Mouse (Mus musculus) ES-E14 (cell line): ENCODE measurements around the gene Rsbn1l. TPM values are rescaled to one million over a fixed set of nuclear protein-coding genes. Genes with fewer than 3 reads are reported as not detected.

Experiments used
- DNase-seq: peaks from one replicate; pipeline ENCODE4 v3.0.0-alpha.2; 2013; ENCODE audit warnings: low read depth, low spot score
- H3K27ac ChIP-seq: 2 replicates; pipeline ENCODE4 v1.5.1; 2012; ENCODE audit warnings: low read depth, mild to moderate bottlenecking, low read length, moderate library complexity, mixed read lengths; ENCODE audit not compliant: poor library complexity, insufficient read depth, severe bottlenecking
- H3K36me3 ChIP-seq: 2 replicates; pipeline ENCODE4 v1.6.1; 2012; ENCODE audit warnings: mild to moderate bottlenecking, low read length, moderate library complexity, mixed read lengths; ENCODE audit not compliant: control insufficient read depth, poor library complexity, insufficient read depth, severe bottlenecking
- H3K4me1 ChIP-seq, 2 experiments: fragments of 150-350 bp in 1 of 2; sonication (generic) in 1 of 2; 2 replicates each; pipeline ENCODE4 v1.6.1; 2012; ENCODE audit warnings: low read length in 2 of 2, mild to moderate bottlenecking in 1 of 2, mixed read lengths in 1 of 2; ENCODE audit not compliant: control insufficient read depth in 2 of 2, insufficient read depth in 2 of 2, poor library complexity in 1 of 2
- H3K4me3 ChIP-seq, 2 experiments: fragments of 150-350 bp in 1 of 2; sonication (generic) in 1 of 2; 2 replicates each; pipeline ENCODE4 v1.5.1; 2012; ENCODE audit warnings: low read length in 2 of 2, low read depth in 1 of 2, mild to moderate bottlenecking in 1 of 2, mixed read lengths in 1 of 2; ENCODE audit not compliant: insufficient read depth in 1 of 2, poor library complexity in 1 of 2, severe bottlenecking in 1 of 2
- H3K9ac ChIP-seq: 2 replicates; pipeline ENCODE4 v1.6.1; 2012; ENCODE audit warnings: low read depth, mild to moderate bottlenecking, low read length, mixed read lengths; ENCODE audit not compliant: poor library complexity, insufficient read depth, severe bottlenecking
- H3K9me3 ChIP-seq: fragments of 150-350 bp; sonication (generic); 2 replicates; pipeline ENCODE4 v1.6.1; 2012; ENCODE audit warnings: low read depth, mild to moderate bottlenecking, low read length; ENCODE audit not compliant: control insufficient read depth, insufficient read depth
- CHD2 ChIP-seq: IDR thresholded peaks from 2 replicates; pipeline ENCODE4 v1.6.1; 2014; ENCODE audit warnings: mild to moderate bottlenecking, low read depth, low read length, inconsistent platforms
- HCFC1 ChIP-seq: IDR thresholded peaks from 2 replicates; pipeline ENCODE4 v1.6.1; 2012; ENCODE audit warnings: low read length, inconsistent platforms, borderline replicate concordance; ENCODE audit not compliant: insufficient read depth
- MAFK ChIP-seq: IDR thresholded peaks from 2 replicates; pipeline ENCODE4 v1.6.1; 2014; ENCODE audit warnings: mild to moderate bottlenecking, low read depth, low read length, inconsistent platforms; ENCODE audit not compliant: insufficient read depth
- ZC3H11A ChIP-seq: IDR thresholded peaks from 2 replicates; pipeline ENCODE4 v1.6.1; 2012; ENCODE audit warnings: low read depth, mild to moderate bottlenecking, inconsistent platforms, low read length, borderline replicate concordance
- ZNF384 ChIP-seq: IDR thresholded peaks from 2 replicates; pipeline ENCODE4 v1.6.1; 2012; ENCODE audit warnings: low read depth, low read length, inconsistent platforms
- in situ Hi-C, 2 experiments: fragments of 600-800 bp; cut with MboI; formaldehyde crosslinking; loops; one replicate each; pipeline ENCODE4 v1.15.1; 2025; ENCODE audit warnings: low sequenced_read_pairs in 2 of 2, inconsistent platforms in 1 of 2; ENCODE audit not compliant: unreplicated experiment in 2 of 2
- total RNA-seq: library from RNA; depleted of rRNA; stranded (reverse); fragments of 300-350 nt; gene quantifications from 2 replicates; pipeline ENCODE4 v1.2.3, GENCODE M21; 2012; rRNA removed

The Rsbn1l gene
- total RNA-seq, 1 experiment = 8.6 TPM

GRCm38 (mm10) chr5:20847010-20847409, 109.2 kb downstream of the Rsbn1l start:
- Histone ChIP-seq H3K36me3 (no peaks in the 10 kb centered on the region; the same call in 1 of the 2 replicates), H3K4me1 (peaks cover 0 to 2% of the 10 kb centered on the region in 2 experiments; a peak in 2 of 4 replicates), H3K9me3 (no peaks in the 10 kb centered on the region), H3K27ac (no peak overlapping the region), H3K4me3 (no peak overlapping the region), H3K9ac (no peak overlapping the region)
- TF ChIP-seq ZNF384 (no peak), ZC3H11A (no peak), MAFK (no peak), HCFC1 (no peak), CHD2 (no peak)
- no peak for DNase-seq
- in situ Hi-C loops = no loop called here

GRCm38 (mm10) chr5:20843816-20844215, 112.4 kb downstream of the Rsbn1l start:
- H3K9ac ChIP-seq = no peak overlapping the region
- no peak overlapping the region for H3K4me3 ChIP-seq
- in situ Hi-C loops = no loop called here
- no peak overlapping the region for H3K27ac ChIP-seq
- no peaks in the 10 kb centered on the region for H3K9me3 ChIP-seq
- no peak for DNase-seq
- H3K36me3 ChIP-seq = no peaks in the 10 kb centered on the region
- TF ChIP-seq CHD2 (no peak), ZNF384 (no peak), MAFK (no peak), ZC3H11A (no peak), HCFC1 (no peak)
- peaks cover 0 to 2% of the 10 kb centered on the region in 2 experiments; a peak in 2 of 4 replicates for H3K4me1 ChIP-seq

GRCm38 (mm10) chr5:20843405-20843804, 112.8 kb downstream of the Rsbn1l start:
- no peak overlapping the region for H3K9ac ChIP-seq
- DNase-seq = no peak
- H3K27ac ChIP-seq = no peak overlapping the region
- H3K36me3 ChIP-seq = no peaks in the 10 kb centered on the region
- no peaks in the 10 kb centered on the region for H3K9me3 ChIP-seq
- no peak overlapping the region for H3K4me3 ChIP-seq
- in situ Hi-C loops = no loop called here
- peaks cover 0 to 2% of the 10 kb centered on the region in 2 experiments; a peak in 2 of 4 replicates for H3K4me1 ChIP-seq
- no peak for TF ChIP-seq CHD2
- TF ChIP-seq ZNF384 = no peak
- TF ChIP-seq HCFC1 = no peak
- TF ChIP-seq MAFK = no peak
- no peak for TF ChIP-seq ZC3H11A

Other genes starting within 250 kb of the Rsbn1l start
- gene Phtf2, start 74.3 kb downstream of the Rsbn1l start, total RNA-seq = 44.9 and 58.5 TPM in 2 replicates
- gene Tmem60, start 74.2 kb downstream of the Rsbn1l start, total RNA-seq = 16.5 and 19.1 TPM in 2 replicates
- gene Ptpn12, start 99.5 kb upstream of the Rsbn1l start, total RNA-seq = 20.2 and 21.3 TPM in 2 replicates
- gene Gsap, start 229.9 kb upstream of the Rsbn1l start, total RNA-seq = 2.8 and 4.2 TPM in 2 replicates